Mouse (Mus musculus): ENCODE results near the gene Tnfsf13.
"Not testable (repeated sequence)": the region's sequence is repeated elsewhere in the genome, so short reads cannot be mapped to it uniquely, and the experiment has no call there.

The Tnfsf13 gene
- long read RNA-seq, experiment 1, partial matches to known transcripts, result 0 of 2 reads
- long read RNA-seq, experiment 1, other reads (novel, unspliced or antisense), result 0 of 2 reads
- long read RNA-seq, experiment 2, partial matches to known transcripts, result 0 of 1 reads
- long read RNA-seq, experiment 2, other reads (novel, unspliced or antisense), result 0 of 1 reads

DNA sequence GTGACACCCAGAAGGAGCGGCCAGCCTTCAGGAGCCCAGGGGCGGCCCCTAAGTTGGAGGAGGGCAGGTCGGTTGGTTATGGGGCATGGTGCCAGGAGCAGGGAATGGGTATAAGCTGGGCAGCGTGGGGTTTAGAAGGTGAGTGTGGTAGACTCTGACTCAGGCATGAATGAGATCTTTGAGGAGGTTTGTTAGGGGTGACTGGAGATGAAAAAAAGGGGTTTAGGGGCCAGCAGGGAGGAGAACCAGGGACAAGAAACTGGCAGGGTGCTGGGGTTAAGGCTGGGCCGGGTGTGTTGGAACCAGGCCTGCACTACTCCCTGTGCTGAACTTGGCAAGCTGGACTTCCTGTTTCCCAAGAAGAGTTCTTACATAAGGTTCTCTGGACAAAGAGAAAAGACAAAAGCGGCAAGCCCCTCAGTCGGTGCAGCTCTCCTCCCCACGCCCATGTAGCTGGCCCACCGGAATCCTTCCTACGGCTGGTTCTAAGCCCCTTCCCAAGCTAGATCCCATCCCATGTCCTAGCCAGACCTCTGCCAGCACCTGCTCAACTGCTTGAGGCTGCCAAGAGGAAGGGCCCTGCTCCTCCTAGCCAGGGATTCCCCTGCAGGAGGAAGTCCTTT lies at the start of gene Tnfsf13:
Gene Tnfsf13, minus strand, starts transcription at position 259 of the 623 bp plus-strand sequence.
- intact Hi-C loops (cut with DNase I), result no loop called here

- intact Hi-C loops (cut with DNase I), result not testable (repeated sequence)
Observed at GRCm38 (mm10) chr11:69731408-69731807, 45.8 kb upstream of the Tnfsf13 start.

GRCm38 (mm10) chr11:69729063-69729462 lies 43.5 kb upstream of the Tnfsf13 start:
- intact Hi-C loops (cut with DNase I), result no loop called here

- intact Hi-C loops (cut with DNase I), result no loop called here
Observed at GRCm38 (mm10) chr11:69725951-69726350, 40.4 kb upstream of the Tnfsf13 start.

- intact Hi-C loops (cut with DNase I), result no loop called here
Observed at GRCm38 (mm10) chr11:69723074-69723473, 37.5 kb upstream of the Tnfsf13 start.

DNA sequence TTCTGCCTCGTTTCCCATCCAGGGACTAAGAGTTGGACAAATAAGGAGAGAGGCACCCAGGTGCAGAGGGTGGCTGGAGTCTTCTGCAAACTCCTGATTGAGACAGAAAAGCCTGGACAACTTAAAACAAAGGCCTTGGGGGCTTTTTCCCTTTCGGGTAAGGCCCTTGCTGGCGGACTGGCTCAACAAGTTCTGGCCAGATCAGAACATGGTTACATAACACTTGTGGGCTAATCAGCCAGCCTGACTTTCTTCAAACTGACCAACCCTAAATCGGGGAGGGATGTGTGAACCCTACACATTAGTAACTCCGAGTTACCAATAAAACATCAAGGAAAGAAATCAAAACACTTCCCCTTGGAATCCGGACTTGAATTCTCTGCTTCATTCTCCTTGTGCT lies 35.3 kb upstream of the Tnfsf13 start:
- intact Hi-C loops (cut with DNase I), result no loop called here

- intact Hi-C loops (cut with DNase I), result no loop called here
Observed at GRCm38 (mm10) chr11:69719423-69719822, 33.8 kb upstream of the Tnfsf13 start.

GRCm38 (mm10) chr11:69718661-69719060 lies 33.1 kb upstream of the Tnfsf13 start:
- intact Hi-C loops (cut with DNase I), result no loop called here

- intact Hi-C loops (cut with DNase I), result no loop called here
Observed at GRCm38 (mm10) chr11:69716953-69717352, 31.4 kb upstream of the Tnfsf13 start.

DNA sequence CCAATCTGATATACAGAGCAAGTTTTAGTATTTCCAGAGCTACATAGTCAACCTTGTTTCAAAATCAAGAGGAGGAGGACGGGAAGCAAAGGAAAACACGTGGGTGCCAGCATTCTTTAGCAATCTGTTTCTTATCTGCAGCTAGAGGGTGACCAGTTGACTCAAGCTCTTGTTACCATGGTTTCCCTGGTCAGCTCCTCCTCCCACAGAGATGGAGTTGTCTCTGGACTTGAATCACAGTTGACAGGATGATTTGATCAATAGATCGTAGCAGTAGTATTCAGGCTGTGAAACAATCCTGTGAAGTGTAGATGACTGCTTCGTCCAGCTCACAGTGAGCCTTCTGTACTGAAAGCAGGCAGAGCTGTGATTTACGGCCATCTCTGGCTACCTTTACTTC lies 30.3 kb upstream of the Tnfsf13 start:
- intact Hi-C loops (cut with DNase I), result loop anchor here (2.0 kb wide), 1 partner anchor 33 kb away; the partner anchor contains the start of gene Senp3

GRCm38 (mm10) chr11:69715482-69715881 lies 29.9 kb upstream of the Tnfsf13 start:
- intact Hi-C loops (cut with DNase I), result loop anchor here (2.0 kb wide), 1 partner anchor 33 kb away; the partner anchor contains the start of gene Senp3

GRCm38 (mm10) chr11:69714636-69715329 lies 29.2 kb upstream of the Tnfsf13 start:
- intact Hi-C loops (cut with DNase I), result loop anchor here (2.0 kb wide), 1 partner anchor 32 kb away; the partner anchor contains the start of gene Senp3

- intact Hi-C loops (cut with DNase I), result no loop called here
Observed at GRCm38 (mm10) chr11:69712954-69713672, 27.5 kb upstream of the Tnfsf13 start.

- intact Hi-C loops (cut with DNase I), result no loop called here
Observed at GRCm38 (mm10) chr11:69711082-69711481, 25.5 kb upstream of the Tnfsf13 start.

GRCm38 (mm10) chr11:69710470-69710869 lies 24.9 kb upstream of the Tnfsf13 start:
- intact Hi-C loops (cut with DNase I), result no loop called here

DNA sequence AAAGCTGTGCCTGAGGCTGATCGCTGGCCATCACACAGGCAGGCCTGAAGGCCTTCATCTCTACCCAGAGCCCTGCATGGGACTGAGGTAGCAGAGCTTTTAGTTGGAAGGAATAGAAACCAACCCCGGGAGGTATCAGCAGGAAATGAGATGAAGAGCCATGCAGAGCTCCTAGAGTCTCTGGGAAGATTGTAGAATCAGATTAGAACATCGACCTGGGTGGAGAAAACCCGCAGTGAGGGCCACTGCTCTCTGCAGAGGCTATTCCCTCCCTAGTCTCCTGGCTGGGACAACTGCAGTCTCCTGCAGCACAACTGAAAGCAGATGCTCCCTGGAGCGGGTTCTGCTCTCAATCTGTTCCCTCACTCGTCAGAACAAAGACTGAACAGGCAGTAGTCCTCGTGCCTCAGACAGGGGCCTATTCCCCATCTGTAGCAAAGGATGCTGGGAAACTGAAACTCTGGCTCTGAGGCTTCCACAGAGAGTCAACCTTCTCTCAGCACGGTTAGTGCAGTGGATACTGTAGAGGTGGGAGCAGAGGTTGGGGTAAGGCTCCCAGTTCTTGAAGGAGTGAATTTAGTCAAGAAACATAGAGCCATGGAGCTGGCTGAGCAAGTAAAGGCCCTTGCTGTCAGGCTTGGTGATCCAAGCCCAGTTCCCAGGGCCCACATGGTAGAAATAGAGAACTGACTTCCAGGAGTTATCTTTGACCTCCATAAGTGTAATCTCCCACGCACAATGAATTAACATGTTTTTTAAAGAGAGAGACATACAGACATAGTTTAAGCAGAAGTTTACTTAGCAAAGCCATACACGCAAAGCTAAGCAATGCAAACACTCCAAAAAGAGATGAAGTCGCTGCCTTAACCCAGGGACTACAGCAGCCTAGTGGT lies 24.2 kb upstream of the Tnfsf13 start:
- intact Hi-C loops (cut with DNase I), result no loop called here

GRCm38 (mm10) chr11:69708614-69709265 lies 23.2 kb upstream of the Tnfsf13 start:
- intact Hi-C loops (cut with DNase I), result no loop called here

- intact Hi-C loops (cut with DNase I), result no loop called here
Observed at GRCm38 (mm10) chr11:69707873-69708381, 22.3 kb upstream of the Tnfsf13 start.

GRCm38 (mm10) chr11:69707480-69707847 lies 21.9 kb upstream of the Tnfsf13 start:
- intact Hi-C loops (cut with DNase I), result no loop called here
